Mouse (Mus musculus) c-Kit-positive CD71-positive TER-119-negative erythroid progenitor cells, embryonic 14.5 days (primary cell): ENCODE data around the gene Nat8.
"Not testable (repeated sequence)": the region's sequence is repeated elsewhere in the genome, so short reads cannot be mapped to it uniquely, and the experiment has no call there.

Source experiments
- DNase-seq: peaks from one replicate; pipeline ENCODE4 v3.0.0-alpha.2; 2013; ENCODE audit warnings: low read depth

Gene Nat8

GRCm38 (mm10) chr6:85836098-85836497 is 4.2 kb upstream of the Nat8 start:
- not testable (repeated sequence) for DNase-seq

DNA sequence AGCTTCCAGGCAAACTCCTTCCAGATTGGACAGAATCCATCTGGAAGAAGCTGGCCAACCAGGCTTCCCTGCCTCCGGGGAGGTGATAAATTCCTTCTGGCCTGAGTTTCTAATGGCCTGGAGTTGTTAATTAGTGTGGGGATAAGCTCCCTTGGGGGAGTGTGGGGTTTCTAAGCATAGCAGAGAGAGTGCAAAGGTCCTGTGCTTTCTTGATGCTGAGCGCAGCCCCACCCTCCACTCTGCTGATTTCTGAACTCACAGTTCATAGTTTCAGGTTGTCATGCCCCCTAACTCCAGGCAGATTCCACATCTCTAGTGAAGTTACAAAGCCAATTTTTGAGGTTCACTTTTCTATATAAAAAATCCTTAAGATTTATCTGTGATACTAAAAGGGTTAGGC is 3.2 kb upstream of the Nat8 start:
- not testable (repeated sequence) for DNase-seq

DNA sequence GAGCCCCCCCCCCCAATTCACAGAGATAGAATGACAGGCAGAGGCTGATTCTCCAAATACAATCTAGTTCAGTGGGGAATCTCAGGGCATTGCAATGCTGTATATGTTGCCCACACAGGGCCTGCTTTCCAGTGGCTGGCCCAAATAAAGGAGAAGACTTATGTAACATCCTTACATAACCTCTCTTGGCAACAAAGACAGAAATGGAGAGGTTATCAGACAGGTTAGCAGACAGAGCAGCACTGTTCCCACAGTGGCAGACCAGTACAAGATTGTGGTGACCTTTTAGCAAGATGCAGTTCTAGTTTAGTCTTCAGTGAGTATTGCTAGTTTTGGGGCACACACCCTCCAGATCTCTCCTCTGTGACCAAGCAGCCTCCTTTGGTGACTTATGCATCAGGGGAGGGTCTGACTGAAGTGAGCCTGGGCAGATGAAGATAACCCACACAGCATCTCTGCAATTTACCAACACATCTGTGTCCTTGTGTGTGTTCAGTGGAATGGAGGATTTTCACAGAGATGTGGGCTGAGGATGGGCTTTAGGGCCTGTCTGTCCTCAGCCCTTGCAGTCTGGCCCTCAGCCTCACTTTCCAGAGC is 2.7 kb upstream of the Nat8 start:
- DNase-seq, result not testable (repeated sequence)

DNA sequence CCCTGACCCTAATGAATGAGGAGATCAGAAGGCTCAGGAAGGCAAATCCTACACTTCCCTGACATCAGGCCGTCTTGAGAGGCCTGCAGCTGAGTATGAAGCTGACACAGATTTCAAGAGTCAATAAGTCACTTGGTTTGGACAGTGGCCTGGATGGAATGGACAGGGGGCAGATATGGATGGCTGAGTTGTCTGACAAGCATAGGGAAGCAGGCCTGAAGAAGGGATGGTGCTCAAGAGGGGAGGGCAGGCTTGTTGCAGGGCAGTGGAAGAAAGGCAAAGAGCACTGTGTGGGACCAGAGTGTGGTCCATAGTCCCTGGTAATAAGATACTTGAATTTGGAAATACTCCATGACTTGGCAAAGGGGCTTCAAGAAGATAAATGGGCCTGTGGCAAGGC is 2.4 kb downstream of the Nat8 start:
- no peak for DNase-seq

DNA sequence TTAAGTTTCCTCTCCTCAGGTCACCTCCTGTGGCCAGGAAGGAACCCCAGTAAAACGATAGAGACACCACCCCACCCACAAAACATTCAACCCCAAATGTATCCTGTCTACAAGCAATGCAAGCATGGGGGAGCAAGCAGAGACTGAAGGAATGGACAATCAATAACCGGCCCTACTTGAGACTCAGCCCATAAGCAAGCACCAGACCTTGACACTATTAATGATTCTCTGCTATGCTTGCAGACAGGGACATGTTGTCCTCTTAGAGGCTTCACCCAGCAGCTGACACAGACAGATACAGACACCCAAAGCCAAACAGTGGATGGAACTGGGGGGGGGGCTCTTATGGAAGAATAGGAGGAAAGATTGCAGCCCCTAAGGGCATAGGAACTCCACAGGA is 6.0 kb downstream of the Nat8 start:
- no peak for DNase-seq

DNA sequence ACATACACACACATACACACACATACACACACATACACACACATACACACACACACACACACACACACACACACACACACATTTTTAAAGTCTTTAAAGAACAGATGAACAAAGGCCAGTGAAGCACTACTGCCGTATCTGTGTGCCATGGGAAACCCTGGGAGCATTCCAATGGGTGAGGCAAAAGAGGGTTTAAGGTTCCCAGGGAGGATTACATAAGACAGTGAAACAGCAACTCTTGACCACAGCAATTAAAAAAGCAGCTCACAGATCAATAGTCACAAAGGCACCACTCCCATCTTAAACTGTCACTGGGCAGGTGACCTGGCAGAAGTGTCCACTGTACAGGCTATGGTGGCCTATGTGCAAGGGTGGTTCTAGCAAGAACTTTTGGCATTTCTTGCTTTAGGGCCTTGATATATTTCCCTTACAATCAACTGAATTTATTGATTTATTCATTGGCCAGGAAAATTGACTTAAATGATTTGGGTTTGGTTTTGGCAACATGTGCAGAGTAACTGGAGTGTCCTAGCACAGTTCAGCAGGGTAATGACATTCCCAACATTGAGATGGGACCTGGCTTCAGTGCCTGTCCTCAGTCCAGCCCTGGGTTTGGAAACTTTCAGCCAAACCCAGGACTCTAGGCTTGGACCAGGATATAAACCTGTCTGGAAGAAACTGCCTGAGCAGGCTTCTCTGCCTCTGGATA is 8.3 kb downstream of the Nat8 start:
- DNase-seq, result no peak

DNA sequence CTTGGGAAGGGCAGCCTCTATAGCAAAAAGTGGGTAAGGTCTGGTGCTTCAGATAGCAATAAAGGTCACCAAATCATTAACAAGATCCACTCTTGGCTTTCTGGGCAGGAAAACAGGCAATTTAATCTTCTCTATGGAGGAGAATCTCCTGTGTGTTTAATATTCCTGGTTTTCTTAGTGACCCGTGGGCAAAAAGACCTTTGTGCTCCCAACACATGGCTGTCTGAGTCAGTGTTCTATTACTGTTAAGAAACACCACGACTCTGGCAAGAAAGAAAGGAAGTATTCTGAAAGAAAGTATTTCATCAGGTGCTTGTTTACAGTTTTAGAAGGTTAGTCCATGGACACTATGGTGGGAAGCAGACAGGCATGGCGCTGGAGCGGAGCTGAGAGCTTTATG is 9.6 kb downstream of the Nat8 start:
- DNase-seq, result no peak

- no peak for DNase-seq
Measured at GRCm38 (mm10) chr6:85820837-85821236, 11.0 kb downstream of the Nat8 start, which contains the start of the genes Nat8f6 and Nat8f5. Gene Nat8f6, minus strand, starts transcription at chr6:85820954. Gene Nat8f5, minus strand, starts transcription at chr6:85820972.

DNA sequence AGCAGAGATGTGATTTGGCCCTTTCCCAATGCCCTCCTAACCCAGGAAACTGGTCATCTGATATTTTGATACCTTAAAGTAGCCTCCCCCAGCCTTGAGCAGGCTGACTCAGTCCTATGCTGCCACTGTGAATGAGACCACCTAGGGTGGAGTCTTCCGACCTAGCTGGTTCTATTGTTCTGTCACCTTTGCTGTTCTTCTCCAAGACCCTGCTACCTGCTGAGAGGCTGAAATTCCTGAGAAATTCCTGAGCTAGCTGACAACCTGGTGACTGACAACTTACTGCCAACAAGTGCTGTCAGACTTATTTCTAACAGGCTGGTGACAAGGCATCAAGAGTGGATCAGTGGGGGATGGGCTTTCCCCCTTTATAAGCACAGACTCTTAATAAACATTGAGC is 13.5 kb downstream of the Nat8 start:
- DNase-seq, result no peak

- DNase-seq, result no peak
Measured at GRCm38 (mm10) chr6:85813339-85813738, 18.5 kb downstream of the Nat8 start.

- DNase-seq, result not testable (repeated sequence)
Measured at GRCm38 (mm10) chr6:85810942-85811537, 20.8 kb downstream of the Nat8 start.

DNA sequence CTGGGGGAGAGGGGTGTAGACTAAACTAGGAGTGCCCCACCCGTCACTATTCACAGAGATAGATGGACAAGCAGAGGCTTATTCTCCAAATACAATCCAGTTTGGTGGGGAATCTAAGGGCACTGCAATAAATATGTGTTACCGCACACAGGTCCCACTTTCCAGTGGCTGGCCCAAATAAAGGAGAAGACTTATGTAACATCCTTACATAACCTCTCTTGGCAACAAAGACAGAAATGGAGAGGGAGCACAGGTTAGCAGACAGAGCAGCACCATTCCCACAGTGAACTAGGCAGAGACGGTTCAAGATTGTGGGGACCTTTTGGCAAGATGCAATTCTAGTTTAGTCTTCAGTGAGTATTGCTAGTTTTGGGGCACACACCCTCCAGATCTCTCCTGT is 21.4 kb downstream of the Nat8 start:
- DNase-seq, result not testable (repeated sequence)

GRCm38 (mm10) chr6:85809784-85810183 is 22.1 kb downstream of the Nat8 start:
- DNase-seq, result not testable (repeated sequence)

- not testable (repeated sequence) for DNase-seq
Measured at GRCm38 (mm10) chr6:85803180-85803579, 28.7 kb downstream of the Nat8 start.
